12 mouse cellular contexts compared by ENCODE assay signal in genomic region chr2:161561502-161561901, GRCm38 (mm10).
DNase-seq lines count a peak whose midpoint lies in the region; ATAC-seq and TF ChIP-seq lines count a peak whose summit lies in the region.
"Had no signal": no experiment of that assay in that cellular context is flagged by ENCODE, and none has a peak within 500 bp of the region (broad histone marks: within the 10 kb centered on the region; RNA-seq: fewer than 3 reads in every experiment).

No protein-coding gene starts in this region.

- TF ChIP-seq CTCF in hindbrain, postnatal 0 days (IDR thresholded peaks at IDR 0.05; ENCODE audit: low read depth) = no peak

- no peak for TF ChIP-seq POLR2A in limb, embryonic 14.5 days (IDR thresholded peaks at IDR 0.05; ENCODE audit: borderline replicate concordance, extremely low read depth, insufficient read depth, insufficient read length)

- no peak for DNase-seq in limb, embryonic 10.5 days (ENCODE audit: low spot score)
- DNase-seq in gastrocnemius, postnatal 25 days = peak; percentile 51
- peak; percentile 4 for DNase-seq in limb, embryonic 14.5 days (ENCODE audit: low spot score)
- no peak for DNase-seq in T-cell, adult 2 months (ENCODE audit: low spot score)
- DNase-seq in thymus, postnatal 10 days (ENCODE audit: low spot score in 2 of 2) = no peak
- DNase-seq in hindbrain, postnatal 0 days (ENCODE audit: low spot score) = no peak
- DNase-seq: cerebellum, adult 18-20 months had no signal

- no peak overlapping the region for H3K4me2 ChIP-seq in limb, embryonic 13.5 days (replicated peaks)
- no peak overlapping the region for H3K4me2 ChIP-seq in limb, embryonic 14.5 days (replicated peaks; ENCODE audit: low read depth, low read length, severe bottlenecking)
- H3K4me2 ChIP-seq in hindbrain, postnatal 0 days (ENCODE audit: low read depth, low read length) = no peak overlapping the region
- H3K4me2 ChIP-seq: embryonic facial prominence, embryonic 12.5 days had no signal

- H3K4me3 ChIP-seq in limb, embryonic 13.5 days = no peak overlapping the region
- H3K4me3 ChIP-seq in limb, embryonic 10.5 days = no peak overlapping the region
- no peak overlapping the region for H3K4me3 ChIP-seq in limb, embryonic 14.5 days (replicated peaks; ENCODE audit: low read length)
- H3K4me3 ChIP-seq in hindbrain, postnatal 0 days (ENCODE audit: low read length) = no peak overlapping the region
- H3K4me3 ChIP-seq: embryonic facial prominence, embryonic 12.5 days; hindbrain, embryonic 10.5 days had no signal

- no peaks in the 10 kb centered on the region for H3K9me3 ChIP-seq in limb, embryonic 13.5 days
- H3K9me3 ChIP-seq in limb, embryonic 10.5 days (replicated peaks) = no peaks in the 10 kb centered on the region
- H3K9me3 ChIP-seq in limb, embryonic 14.5 days (ENCODE audit: control insufficient read depth, low read length) = no peaks in the 10 kb centered on the region
- no peaks in the 10 kb centered on the region for H3K9me3 ChIP-seq in hindbrain, postnatal 0 days (ENCODE audit: low read length)
- H3K9me3 ChIP-seq: embryonic facial prominence, embryonic 12.5 days; hindbrain, embryonic 10.5 days had no signal

- ATAC-seq in limb, embryonic 13.5 days (ENCODE audit: low FRiP score, low read depth) = 0 out of 2 replicates have a peak, but pooled peaks have one; percentile 40
- ATAC-seq in frontal cortex, adult (ENCODE audit: low TSS enrichment) = peak; percentile 92
- ATAC-seq in limb, embryonic 14.5 days (ENCODE audit: low FRiP score, low read depth) = peak; percentile 50; the same call in 1 of the 2 replicates
- no peak for ATAC-seq in hindbrain, postnatal 0 days
- ATAC-seq: lung, postnatal 0 days had no signal

- no peaks in the 10 kb centered on the region for H3K4me1 ChIP-seq in limb, embryonic 13.5 days
- no peaks in the 10 kb centered on the region for H3K4me1 ChIP-seq in limb, embryonic 10.5 days
- H3K4me1 ChIP-seq in limb, embryonic 14.5 days (ENCODE audit: control insufficient read depth, insufficient read depth, low read length) = no peaks in the 10 kb centered on the region
- no peaks in the 10 kb centered on the region for H3K4me1 ChIP-seq in hindbrain, postnatal 0 days (ENCODE audit: insufficient read depth, low read length)
- H3K4me1 ChIP-seq: embryonic facial prominence, embryonic 12.5 days; hindbrain, embryonic 10.5 days had no signal

- 51% methylated on average over 2 of the region's 2 CpGs for WGBS in limb, embryonic 13.5 days
- 90% methylated on average over 2 of the region's 2 CpGs for WGBS in limb, embryonic 10.5 days
- WGBS in limb, embryonic 14.5 days = 51% methylated on average over 2 of the region's 2 CpGs
- 85% methylated on average over 2 of the region's 2 CpGs for WGBS in hindbrain, postnatal 0 days

- no peak overlapping the region for H3K9ac ChIP-seq in limb, embryonic 13.5 days
- H3K9ac ChIP-seq in limb, embryonic 14.5 days (ENCODE audit: low read depth, low read length, severe bottlenecking) = no peak overlapping the region
- no peak overlapping the region for H3K9ac ChIP-seq in hindbrain, postnatal 0 days (replicated peaks; ENCODE audit: low read length)
- H3K9ac ChIP-seq: embryonic facial prominence, embryonic 12.5 days had no signal

- no peaks in the 10 kb centered on the region for H3K36me3 ChIP-seq in limb, embryonic 13.5 days
- H3K36me3 ChIP-seq in limb, embryonic 10.5 days = no peaks in the 10 kb centered on the region
- H3K36me3 ChIP-seq in limb, embryonic 14.5 days (ENCODE audit: control insufficient read depth, insufficient read depth, low read length) = no peaks in the 10 kb centered on the region
- no peaks in the 10 kb centered on the region for H3K36me3 ChIP-seq in hindbrain, postnatal 0 days (ENCODE audit: insufficient read depth, low read length)
- H3K36me3 ChIP-seq: embryonic facial prominence, embryonic 12.5 days; hindbrain, embryonic 10.5 days had no signal

- H3K27me3 ChIP-seq in limb, embryonic 13.5 days = no peaks in the 10 kb centered on the region
- H3K27me3 ChIP-seq in limb, embryonic 10.5 days (ENCODE audit: low read depth, poor library complexity, severe bottlenecking) = no peaks in the 10 kb centered on the region
- H3K27me3 ChIP-seq in limb, embryonic 14.5 days (ENCODE audit: control insufficient read depth, insufficient read depth, low read length) = no peaks in the 10 kb centered on the region
- H3K27me3 ChIP-seq in hindbrain, postnatal 0 days (ENCODE audit: insufficient read depth, low read length) = no peaks in the 10 kb centered on the region
- H3K27me3 ChIP-seq: embryonic facial prominence, embryonic 12.5 days had no signal

- H3K27ac ChIP-seq in limb, embryonic 13.5 days = no peak overlapping the region
- no peak overlapping the region for H3K27ac ChIP-seq in limb, embryonic 10.5 days
- no peak overlapping the region for H3K27ac ChIP-seq in limb, embryonic 14.5 days (replicated peaks; ENCODE audit: low read depth, low read length)
- no peak overlapping the region for H3K27ac ChIP-seq in hindbrain, postnatal 0 days
- H3K27ac ChIP-seq: embryonic facial prominence, embryonic 12.5 days; hindbrain, embryonic 10.5 days had no signal

Comparison
In these comparisons a context has a peak if more than half of its experiments do, and no peak if none do; other contexts are left out.
1. DNase-seq: peak in gastrocnemius, postnatal 25 days (single experiment) and limb, embryonic 14.5 days (single experiment); none in limb, embryonic 10.5 days (single experiment), T-cell, adult 2 months (single experiment), thymus, postnatal 10 days (0 of 2) and hindbrain, postnatal 0 days (single experiment).